Mouse (Mus musculus): ENCODE results near the gene Tnfsfm13. TPM values are rescaled to one million over a fixed set of nuclear protein-coding genes. Genes with fewer than 3 reads are reported as not detected.

Tnfsfm13 gene
- polyA plus RNA-seq, 2 experiments from 2014 or later: not detected

DNA sequence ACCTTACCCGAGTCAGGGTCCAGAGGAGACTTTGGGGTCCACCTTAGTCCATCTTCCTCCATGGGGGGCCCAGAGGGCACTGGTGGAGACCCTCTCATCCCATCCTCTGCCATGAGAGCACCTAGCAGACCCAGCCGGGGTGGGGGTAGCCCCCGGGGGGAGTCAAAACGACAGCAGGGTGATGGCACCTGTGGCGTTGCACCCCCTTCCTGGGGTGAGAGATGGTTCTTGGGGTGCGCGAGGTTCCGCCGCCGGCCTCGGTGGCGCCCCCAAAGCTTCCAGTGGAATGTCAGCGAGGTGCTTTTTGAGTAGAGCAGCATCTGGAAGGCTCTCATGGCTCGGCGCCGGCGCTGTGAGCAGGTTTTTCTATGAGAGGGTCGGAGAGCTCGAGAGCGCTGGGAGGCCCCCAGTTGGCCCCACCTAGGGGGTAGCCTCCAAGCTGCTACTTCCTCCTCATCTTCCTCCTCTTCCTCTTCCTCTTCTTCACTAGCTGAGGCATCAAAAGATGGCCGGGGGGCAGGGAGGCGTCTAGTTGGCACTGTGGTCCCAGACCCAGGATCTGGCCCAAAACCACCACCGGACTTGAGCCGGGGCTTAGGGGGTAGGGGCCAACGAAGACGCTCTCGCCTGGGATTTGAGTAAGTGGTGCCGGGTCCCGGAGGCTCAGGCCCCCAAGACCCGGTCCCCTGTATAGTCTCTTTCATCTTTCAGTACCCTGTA lies 15.6 kb downstream of the Tnfsfm13 start:
- no peak for ATAC-seq

GRCm38 (mm10) chr11:69679144-69679543 lies 16.8 kb downstream of the Tnfsfm13 start:
- ATAC-seq: no peak

GRCm38 (mm10) chr11:69672211-69672706 lies 23.6 kb downstream of the Tnfsfm13 start, which contains the start of gene Eif4a1:
Gene Eif4a1 (minus strand): TSS chr11:69672423.
- ATAC-seq: peak; percentile 80

- no peak for ATAC-seq
Observed at GRCm38 (mm10) chr11:69671726-69672124, 24.2 kb downstream of the Tnfsfm13 start.

GRCm38 (mm10) chr11:69670786-69671725 lies 24.8 kb downstream of the Tnfsfm13 start:
- ATAC-seq: peak; percentile 59

DNA sequence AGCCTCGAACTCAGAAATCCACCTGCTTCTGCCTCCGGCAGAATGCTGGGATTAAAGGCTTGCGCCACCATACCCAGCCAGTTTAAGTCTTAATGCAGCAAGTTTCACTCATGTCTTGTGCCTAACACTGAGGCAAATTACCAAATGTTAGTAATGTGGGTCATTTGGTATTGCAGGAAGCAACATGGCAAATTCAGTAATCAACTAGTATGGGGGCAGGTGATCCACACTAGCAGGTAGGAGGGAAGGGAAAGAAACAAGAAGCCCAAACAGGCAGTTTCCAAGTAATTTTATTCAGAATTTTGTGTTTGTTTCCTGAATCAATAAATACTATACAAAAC lies 29.3 kb downstream of the Tnfsfm13 start:
- no peak for ATAC-seq

- no peak for ATAC-seq
Observed at GRCm38 (mm10) chr11:69665961-69666664, 29.8 kb downstream of the Tnfsfm13 start, which contains the start of gene Cd68. Gene Cd68 (minus strand): TSS chr11:69666153.

DNA sequence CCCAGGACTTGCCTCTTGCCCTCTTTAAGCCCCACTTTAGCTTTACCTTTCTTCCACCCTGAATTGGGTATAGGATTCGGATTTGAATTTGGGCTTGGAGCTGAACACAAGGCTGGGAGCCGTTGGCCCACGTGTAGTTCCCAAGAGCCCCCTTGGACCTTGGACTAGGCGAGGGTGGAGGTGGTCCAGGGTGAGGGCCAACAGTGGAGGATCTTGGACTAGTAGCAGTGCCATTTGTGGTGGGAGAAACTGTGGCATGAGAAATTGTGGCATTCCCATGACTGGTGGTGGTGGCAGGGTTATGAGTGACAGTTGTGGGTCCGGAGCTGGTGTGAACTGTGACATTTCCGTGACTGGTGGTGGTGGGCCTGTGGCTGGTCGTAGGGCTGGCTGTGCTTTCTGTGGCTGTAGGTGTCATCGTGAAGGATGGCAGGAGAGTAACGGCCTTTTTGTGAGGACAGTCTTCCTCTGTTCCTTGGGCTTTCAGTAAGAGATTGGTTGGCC lies 30.4 kb downstream of the Tnfsfm13 start:
- no peak for ATAC-seq

DNA sequence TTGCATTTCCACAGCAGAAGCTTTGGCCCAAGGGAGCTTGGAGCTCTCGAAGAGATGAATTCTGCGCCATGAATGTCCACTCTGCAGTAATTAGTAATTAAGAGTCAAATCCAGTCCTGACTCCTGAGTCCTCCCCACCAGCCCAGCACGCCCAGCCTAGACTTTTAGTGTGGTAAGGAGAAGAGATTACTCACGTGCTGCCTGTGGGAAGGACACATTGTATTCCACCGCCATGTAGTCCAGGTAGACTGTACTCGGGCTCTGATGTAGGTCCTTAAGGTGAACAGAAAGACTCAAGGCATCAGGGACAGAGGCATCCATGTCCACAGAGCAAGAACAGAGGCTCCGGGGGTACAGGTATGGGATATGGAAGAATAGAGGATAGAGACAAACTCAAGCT lies 31.1 kb downstream of the Tnfsfm13 start:
- ATAC-seq: no peak

DNA sequence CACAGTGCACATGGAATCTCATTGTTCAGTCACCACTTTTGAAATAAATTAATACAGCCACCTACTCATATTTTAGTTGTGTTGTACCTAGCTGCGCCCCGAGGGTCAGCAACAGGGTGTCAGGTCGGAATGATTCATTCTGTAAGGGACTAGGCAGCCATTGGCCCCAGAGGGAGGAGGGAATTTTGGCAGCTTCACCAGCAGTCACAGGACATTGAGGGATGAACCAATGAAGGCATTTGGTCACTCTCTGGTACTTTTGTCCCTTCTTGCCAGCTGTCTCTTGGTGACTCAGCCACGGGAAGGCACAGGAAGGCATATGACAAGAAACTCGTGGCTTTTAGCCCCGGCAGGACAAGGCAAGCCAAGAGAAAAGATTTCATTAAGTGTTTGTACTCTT lies 32.1 kb downstream of the Tnfsfm13 start:
- ATAC-seq: no peak

DNA sequence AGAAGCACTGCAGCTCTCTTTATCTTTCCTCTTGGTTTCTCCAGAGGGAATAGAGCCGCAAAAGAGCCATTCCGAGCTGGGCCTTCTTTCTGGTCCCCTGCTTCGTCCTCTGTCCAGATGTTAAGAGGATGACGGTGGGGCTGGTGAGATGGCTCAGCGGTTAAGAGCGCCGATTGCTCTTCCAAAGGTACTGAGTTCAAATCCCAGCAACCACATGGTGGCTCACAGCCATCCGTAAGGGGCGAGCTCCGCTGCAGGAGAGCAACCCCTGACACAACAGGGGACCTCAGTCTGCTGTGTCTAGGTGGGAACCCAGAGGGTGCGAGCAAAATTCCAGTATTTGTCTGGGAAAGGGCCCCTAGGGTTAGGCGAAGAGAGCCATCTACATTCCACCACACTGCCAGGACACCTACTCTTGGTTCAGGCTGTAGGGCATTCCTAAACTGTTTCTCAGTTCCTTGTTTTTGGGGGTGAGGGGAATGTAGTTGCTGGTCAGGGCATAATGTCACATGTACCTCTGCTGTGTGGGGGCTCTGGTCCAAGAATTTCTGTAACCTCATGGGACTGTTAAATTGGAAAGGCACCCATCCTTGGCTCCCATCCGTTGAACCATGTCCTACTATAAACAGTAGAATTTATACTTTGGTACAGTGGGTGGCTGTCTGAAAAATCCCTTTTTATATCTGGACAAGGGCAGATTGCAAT lies 32.8 kb downstream of the Tnfsfm13 start:
- ATAC-seq: no peak

- ATAC-seq: peak; percentile 88
Observed at GRCm38 (mm10) chr11:69662213-69662966, 33.5 kb downstream of the Tnfsfm13 start, which contains the start of gene Mpdu1. Gene Mpdu1 (minus strand): TSS chr11:69662642.

DNA sequence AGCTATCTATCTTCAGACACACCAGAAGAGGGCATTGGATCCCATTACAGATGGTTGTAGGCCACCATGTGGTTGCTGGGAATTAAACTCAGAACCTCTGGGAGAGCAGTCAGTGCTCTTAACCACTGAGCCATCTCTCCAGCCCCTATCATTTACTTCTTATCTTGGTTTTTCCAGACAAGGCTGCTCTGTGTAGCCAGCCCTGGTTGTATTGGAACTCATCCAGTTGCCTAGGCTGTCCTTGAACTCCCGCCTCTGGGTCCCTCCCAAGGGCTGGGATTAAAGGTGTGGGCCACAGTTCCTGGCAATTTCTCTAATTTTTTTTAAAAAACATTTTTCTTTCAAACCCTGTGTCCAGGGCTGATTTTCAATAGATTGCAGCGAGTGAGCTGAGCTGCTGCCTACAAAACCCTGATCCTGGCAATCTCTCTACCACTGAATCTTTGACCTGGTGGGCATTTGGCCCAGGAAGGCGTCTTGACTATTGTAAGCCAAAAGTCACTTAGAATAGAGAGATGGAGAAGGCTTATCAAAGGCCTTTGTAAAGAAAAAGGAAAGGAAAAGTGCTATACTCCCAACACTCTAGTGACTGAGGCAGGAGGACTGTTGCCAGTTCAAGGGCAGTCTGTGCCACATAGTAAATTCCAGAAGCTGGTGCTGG lies 34.5 kb downstream of the Tnfsfm13 start:
- no peak for ATAC-seq

DNA sequence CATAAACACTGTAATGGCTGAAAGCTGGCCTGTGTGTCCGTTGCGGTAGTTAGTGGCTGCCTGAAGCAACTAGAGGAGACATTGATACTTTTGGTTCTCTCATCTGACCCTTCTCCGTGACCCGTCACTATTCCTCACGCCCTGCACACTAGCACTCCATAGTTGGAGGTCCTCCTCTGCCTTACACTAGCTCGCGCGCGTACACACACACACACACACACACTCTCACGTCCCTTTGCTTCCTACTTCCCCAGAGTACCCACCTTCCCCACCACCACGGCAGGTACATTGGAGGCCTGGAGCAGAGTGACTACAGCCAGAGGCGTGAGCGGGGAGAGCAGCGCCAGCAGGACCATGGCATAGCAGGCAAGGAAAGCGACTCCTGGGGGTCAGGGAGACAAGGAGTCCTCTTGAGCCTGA lies 38.4 kb downstream of the Tnfsfm13 start:
- ATAC-seq: no peak

- no peak for ATAC-seq
Observed at GRCm38 (mm10) chr11:69656617-69657461, 39.1 kb downstream of the Tnfsfm13 start.

DNA sequence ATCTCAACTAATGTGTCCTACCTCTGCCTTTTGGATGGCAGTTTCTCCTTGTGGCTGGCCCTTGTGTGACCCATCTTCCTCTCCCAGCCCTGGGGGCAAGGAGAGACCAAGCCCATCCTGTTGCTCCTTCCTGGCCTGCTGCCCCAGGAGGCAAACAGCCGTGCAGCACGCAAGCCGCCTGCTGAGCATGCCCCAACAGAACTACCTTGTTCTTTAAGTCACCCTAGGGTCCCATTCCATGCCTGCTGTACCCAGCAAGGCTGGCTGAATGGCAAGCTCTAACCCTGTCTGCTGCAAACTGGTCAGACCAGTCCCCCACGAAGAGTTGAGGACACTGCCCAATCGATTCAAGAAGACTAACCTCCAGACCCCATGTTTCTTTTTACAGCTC lies 39.8 kb downstream of the Tnfsfm13 start:
- ATAC-seq: no peak

DNA sequence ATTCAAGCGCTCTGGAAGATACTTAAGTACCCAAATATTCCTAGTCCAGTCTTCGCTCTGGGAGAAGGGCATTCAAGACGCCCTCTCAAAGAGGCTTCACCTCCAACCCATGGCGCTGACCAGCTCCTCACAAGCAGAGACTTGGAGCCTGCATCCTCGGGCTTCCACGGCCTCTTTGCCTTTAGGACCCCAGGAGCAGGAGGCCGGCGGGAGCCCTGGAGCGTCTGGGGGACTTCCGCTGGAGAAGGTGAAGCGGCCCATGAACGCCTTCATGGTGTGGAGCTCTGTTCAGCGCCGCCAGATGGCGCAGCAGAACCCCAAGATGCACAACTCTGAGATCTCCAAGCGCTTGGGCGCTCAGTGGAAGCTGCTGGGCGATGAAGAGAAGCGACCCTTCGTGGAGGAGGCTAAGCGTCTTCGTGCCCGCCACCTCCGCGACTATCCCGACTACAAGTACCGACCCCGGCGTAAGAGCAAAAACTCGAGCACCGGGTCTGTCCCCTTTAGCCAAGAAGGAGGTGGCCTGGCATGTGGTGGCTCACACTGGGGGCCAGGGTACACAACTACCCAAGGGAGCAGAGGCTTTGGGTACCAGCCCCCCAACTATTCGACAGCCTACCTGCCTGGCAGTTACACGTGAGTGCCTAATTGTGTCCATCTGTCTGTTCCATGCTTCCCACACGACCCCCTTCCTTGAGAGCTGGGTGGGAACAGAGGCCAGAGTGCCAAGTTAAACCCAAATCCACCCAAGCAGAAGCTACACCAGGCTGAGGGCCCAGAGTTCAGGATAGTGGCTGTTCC lies 40.4 kb downstream of the Tnfsfm13 start, which contains the start of gene Sox15:
Sox15 (plus strand) TSS at position 51 of the 801 bp plus-strand sequence.
- ATAC-seq: no peak

DNA sequence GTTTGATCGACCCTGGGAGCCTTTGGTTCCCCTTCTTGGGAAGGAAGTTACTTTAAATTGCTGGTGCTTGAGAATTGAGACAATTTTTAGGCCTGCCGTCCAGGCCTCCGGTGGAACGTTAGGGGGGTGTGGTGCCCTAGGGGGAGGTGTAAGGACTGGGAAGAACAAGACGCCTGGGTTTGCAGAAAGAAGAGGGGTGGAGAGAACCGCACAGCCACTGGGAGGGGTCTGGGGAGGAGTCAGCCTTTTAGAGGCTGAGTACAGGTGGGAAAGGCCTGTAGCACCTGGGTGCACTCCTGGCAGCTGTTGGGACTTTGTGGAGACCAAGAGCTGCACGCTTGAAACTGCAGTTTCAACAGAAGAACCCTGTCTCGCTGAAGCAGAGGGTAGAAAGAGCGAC lies 41.1 kb downstream of the Tnfsfm13 start:
- no peak for ATAC-seq

- no peak for ATAC-seq
Observed at GRCm38 (mm10) chr11:69653399-69653798, 42.5 kb downstream of the Tnfsfm13 start.

All from activated CD4-positive, CD25-positive, alpha-beta regulatory T cell, adult 4 months (primary cell).